Mouse (Mus musculus) cerebellum, postnatal 36 days (tissue): Measurements from ENCODE around the gene Hic1.

ENCODE experiments used
- DNase-seq, 2 experiments: peaks; one replicate each; pipeline ENCODE4 v3.0.0; 2021 to 2022; ENCODE audit warnings: mixed read lengths in 2 of 2

Gene Hic1

DNA sequence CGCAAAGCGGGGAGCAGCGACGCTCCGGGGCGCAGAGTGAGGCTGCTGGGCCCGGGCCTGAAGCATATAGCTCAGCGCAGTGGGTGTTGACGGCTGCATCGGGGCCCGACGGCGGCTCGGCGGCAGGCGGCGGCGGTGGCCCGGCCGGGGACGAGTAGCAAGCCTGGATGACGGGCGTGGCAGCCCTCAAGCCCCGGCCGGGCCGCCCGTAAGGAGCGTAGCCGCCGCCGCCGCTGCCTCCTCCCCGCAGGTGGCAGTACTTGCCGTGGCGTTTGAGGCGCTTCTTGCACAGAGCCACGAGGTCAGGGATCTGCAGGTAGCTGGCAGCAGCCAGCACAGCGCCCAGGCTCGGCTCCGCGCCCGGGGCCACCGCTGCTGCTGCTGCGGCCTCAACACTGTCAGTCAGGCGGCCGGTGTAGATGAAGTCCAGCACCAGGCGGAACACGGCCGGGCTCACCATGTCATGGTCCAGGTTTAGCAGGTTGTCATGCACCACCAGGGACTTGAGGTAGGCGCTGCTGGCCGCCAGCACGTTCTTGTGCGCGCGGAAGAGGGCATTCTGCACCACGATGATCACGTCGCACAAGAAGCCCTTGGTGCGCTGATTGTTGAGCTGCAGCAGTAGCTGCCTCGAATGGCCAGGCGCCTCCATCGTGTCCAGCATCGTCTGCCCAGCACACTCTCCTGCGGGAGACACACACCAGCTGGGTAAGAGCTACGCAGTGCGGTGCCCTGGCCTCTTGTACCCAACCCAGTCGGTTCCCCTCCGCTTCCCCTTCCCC lies 2.3 kb downstream of the Hic1 start:
- DNase-seq: no peak

DNA sequence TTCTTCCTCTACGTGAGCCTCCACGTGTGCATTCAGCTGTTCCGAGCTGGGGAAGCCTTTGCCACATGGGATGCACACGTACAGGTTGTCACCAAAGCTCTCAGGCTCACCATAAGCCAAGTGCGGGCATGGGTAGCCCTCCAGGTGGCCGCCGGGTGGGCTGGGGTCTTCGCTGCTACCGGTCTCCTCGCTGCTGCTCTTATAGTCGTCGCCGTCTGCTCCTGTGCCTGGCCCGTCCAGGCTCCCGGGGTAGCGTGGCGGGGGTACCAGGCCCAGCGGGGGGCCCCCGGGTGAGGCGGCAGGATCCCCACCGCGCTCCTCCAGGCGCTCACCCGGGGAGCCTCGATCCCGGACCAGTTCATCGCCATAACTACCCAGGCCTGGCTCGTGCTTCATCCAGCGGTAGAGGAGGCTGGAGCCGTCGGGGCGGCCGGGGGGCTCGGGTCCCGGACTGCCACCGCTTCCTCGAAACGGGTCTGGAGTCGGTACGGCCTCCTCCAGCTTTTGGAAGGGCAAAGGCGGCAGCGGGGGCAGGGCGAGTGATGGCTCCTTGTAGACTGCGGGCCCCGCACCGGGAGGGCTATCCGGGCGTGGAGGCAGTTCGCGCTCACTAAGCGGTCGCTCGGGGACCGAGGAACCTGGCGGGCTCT lies 3.0 kb downstream of the Hic1 start:
- DNase-seq: no peak

DNA sequence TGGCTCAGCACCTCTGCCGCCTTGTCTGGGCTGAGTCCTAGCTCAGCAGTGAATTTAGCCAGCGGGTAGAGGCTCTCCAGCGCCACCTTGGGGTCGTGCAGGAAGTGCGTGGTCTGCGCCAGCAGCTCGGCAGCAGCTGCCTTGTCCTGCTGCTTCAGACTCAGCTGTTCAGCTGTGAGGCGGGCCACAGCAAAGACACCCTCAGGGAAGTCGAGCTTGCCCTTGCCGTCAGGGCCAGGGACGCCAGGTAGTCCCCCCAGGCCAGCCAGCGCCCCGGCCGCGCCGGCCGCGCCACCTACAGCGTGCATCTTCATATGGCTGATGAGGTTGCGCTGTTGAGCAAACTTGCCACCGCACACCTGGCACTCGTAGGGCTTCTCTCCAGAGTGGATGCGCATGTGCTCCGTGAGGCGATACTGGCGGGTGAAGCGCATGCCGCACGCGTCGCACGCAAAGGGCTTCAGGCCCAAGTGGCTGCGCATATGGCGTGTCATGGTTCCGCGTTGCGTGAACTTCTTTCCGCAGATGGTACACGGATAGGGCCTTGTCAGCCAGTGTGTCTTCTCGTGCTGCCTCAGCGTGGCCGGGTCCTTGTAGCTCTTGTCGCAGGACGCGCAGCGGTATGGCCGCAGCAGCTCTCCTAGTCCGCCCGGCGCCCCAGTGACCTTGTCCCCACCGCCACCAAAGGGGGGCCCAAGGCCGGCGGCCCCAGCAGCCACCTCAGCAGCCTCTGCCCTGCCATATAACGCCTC lies 3.7 kb downstream of the Hic1 start:
- DNase-seq: peak; percentile 56 to 65

DNA sequence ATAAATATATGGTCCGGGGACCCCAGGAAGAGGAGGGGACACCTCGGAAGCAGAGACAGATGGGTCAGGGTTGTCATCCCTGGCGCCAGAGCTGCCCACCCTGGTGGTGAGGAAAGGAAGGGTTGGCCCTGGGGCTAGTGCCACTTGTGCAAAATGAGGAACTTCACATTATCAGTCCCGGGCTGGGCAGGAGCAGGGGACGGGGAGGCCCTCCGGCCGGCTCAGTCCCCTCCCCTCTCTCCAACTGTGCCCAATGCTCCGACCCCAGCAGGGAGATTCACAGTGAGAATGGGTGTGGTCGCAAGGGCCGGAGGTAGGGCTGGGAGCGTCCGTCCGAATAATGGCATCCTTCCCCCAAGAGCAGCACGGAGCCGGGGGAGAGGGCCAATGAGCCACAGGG lies 4.6 kb downstream of the Hic1 start:
- no peak for DNase-seq

DNA sequence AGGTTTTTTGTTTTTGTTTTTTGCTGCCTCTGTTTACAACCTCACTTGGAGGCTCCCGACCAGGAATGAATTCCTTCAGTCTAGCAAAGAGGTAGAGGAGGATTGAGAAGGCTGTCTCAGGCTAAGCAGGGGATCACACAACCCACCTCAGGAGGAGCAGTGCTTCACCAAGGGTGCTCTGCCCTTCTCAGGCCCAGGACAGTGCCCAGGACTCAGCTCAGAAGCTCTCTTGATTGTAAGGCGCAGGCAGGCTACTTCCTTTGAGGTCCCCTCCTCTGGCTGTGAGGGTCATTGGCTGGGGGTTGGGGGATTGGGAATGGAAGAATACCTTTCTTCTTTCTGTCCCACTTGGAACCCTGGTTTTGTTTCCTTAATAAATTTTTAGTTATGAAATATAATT lies 5.3 kb downstream of the Hic1 start:
- no peak for DNase-seq

DNA sequence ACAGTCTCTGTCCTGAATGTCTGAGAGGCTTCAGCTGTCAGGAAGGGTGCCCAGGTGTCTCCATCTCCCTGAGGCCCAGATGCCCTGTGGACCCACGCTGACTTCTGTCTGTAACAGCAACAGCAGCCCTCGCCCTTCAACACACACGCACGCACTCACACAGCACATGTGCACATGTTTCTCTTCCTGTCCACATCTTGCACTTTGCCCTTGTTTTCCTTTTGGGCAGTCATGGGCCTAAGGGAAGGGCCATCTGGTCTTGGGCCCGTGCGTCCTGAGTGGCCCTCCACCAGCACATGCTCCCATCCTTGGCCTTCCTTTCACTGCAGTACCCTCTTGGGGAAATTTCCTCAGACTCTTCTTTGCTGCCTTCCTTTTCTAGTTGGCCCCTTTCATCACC lies 5.9 kb downstream of the Hic1 start:
- no peak for DNase-seq

DNA sequence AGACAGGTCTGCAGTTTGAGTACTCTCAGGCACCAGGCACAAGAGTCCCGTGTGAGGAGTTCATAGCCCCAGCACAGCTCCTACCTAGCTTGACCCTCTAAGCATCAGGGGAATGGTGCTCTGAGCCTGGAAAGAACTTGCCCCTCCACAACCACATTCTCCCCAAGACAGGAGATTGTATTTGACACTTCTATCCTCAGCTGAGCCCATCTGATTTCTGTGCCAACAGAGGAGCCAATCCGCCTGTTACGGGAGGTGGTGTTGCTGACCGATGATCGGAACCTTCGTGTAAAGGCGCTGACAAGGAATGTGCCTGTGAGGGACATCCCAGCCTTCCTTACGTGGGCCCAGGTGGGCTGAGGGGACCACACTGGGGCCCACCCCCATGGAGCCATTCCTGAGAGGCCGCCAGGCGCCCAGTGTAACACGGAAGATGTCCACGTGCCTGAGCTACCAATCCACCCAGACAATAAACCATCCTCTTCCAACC lies 6.7 kb downstream of the Hic1 start:
- no peak for DNase-seq

DNA sequence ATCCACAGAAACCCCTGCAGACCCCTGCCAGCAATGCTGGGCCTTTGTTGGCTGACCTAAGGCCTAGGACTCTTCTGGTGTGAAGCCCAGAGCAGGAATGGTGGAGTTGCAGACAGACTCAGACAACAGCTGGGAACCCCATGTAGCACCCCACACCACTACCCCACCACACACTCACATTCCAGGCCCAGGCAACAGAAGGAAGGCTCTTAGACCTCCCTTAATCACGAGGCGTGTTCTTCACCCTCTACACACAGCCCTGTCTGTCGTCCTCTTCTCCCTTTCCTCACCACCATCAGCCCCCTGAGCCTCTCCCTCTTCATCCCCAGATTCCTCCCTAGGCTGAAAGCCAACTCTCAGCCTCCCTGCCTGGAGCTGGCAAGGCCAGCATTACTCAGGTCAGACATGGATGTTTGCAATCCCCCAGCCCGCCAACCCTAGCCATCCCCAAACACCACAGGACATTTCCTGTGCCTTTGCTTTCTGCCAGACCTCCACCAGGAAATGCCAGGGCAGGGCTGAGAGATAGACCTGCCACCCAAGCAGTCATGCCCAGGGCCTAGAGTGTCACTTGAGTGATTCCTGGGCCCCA lies 7.8 kb downstream of the Hic1 start:
- DNase-seq: no peak

DNA sequence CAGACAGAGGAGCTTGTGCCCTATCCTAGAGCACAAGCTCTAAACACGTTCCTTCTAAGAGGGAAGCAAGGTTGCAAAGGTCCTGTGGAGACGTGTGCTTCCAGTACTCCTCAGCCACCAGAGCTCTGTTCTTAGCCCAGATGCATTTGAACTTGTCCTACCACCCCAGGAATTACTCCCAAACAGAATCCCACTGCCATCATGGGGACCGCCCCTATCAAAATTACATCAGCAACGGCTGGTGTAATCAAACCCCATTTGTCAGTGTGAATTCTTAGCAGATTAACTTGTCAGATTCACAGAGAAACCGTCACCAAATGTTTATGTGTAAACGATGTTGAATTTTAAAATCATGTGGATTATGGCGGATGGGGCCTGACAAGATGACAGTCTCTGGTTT lies 8.4 kb downstream of the Hic1 start:
- no peak for DNase-seq

DNA sequence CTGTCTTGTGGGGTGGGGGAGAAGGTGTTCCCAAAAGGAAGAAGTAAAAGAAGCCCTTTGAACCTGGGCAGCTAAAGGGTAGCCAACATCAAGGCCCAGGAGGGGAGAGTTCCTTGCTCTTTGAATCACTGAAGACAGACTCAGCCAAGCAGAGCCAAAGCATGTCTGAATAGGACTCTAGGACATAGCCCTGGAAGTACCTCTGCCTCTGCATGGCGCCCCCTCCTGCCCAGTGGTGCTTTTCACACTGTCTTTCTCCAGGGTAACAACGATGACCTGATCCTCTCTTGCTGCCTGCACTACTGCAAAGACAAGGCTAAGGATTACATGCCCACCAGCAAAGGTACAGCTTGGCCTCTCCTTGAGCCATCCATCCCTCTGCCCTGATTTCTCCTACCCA lies 9.8 kb downstream of the Hic1 start:
- DNase-seq: no peak

DNA sequence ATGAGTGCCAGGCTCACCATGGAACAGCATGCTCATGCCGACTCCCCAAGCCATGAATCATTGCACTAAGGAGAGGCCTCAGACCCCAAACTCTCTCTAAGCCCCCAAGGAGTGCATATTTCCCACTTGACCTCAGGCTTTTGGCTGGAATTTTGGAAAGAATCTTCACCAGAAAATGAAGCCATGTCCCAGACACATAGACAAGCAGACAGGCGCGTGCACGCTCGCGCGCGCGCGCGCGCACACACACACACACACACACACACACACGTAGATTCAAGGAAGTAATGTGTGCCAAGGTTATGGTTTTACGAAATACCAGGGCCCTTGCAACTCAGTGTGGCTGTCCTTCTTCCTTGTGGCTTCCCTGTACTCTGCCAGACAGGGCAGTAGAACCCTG lies 10.9 kb downstream of the Hic1 start:
- DNase-seq: no peak

DNA sequence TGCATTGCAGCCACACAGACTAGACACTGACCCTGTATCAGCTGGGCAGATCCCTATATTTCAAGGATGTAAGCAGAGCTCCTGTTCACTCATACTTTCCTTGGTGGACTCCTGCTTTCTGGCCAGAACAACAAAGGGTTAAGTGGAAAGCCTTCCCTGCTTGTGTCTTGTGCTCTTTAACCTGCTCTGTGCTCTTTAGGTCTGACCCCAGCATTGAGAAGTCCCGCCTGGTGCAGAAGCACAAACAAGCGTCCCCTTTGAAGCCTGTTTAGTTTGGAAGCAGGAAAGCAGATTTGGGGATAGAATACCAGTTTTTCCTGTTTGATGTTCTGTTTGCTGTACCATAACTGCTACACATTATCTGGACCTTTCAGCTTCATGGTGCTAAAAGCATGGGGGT lies 11.4 kb downstream of the Hic1 start:
- DNase-seq: no peak

DNA sequence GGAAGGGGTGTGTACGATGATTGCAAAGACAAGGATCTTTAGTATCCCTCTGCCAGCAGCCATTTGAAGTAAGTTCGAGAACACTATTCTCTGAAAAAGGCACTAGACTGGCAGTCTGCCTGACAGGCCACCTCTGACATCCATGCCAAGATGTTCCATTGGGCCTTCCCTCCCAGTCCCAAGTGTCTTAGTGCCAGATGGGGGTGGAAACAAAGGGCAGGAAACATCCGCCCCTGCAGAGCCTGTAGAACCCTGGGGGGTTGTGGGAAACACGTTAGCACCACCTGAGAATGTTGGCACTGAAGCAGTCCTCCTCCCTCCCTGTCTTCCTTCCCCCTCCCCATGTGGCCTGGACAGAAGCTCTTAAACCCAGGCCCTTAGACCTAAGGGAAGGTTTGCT lies 12.3 kb downstream of the Hic1 start:
- no peak for DNase-seq

DNA sequence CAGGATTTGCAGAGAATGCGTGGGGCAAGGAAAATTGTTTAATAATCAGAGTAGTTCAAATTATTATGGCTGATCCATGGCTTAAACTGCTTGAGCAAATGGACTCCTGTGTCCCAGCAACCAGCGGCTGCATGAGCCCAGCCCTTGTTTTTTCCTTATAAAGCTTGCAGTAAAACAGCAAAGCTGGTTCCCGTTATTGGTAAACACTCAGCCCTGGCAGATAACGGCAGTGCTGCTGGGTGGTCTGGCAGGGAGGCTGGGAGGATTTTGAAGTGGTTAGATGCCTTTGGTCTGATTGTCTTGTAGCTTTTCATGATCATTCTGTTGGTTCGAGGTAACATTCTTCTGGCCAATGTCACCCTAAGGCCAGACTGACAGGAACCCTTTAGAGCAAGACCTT lies 12.9 kb downstream of the Hic1 start:
- DNase-seq: no peak

DNA sequence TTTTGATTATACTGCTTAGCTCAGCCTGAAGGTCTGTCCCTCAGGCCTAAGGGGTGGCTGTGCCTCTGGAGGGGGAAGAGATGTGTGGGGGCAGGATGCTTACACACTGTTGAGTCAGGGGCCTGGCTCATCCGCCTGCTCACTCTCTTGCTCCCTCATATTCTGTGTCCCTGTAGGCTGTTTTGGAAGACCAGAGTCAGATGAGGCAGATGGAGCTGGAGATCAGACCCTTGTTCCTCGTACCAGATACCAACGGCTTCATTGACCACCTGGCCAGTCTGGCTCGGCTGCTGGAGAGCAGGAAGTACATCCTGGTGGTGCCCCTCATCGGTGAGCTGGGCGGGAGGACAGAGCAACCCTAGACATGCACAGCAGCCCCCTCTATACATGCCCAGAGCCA lies 13.3 kb downstream of the Hic1 start:
- no peak for DNase-seq

DNA sequence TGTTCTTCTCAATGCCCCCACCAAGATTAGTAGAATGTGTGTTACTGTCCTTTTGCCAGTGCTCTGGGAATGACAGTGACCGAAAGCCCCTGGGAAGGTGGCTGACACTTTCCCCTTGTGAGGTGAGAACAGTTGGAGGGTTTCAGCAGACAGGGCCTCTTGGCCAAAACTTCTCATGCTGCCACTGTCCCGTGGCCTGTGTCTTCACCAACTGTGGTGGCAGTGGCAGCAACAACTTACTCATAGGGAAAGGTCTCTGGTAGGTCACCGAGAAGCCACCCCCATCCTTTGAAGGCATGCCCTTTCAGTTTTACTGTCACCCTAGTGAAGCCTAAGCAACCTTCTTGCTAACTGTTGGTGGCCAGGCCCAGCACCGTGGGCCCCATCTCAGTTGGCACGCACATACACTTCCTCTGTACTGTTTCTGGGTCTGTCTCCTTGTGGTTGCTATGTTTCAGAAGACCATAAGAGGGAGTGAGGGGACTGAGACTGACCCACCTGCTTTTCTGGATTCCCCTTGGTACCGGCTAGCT lies 15.2 kb downstream of the Hic1 start:
- no peak for DNase-seq

DNA sequence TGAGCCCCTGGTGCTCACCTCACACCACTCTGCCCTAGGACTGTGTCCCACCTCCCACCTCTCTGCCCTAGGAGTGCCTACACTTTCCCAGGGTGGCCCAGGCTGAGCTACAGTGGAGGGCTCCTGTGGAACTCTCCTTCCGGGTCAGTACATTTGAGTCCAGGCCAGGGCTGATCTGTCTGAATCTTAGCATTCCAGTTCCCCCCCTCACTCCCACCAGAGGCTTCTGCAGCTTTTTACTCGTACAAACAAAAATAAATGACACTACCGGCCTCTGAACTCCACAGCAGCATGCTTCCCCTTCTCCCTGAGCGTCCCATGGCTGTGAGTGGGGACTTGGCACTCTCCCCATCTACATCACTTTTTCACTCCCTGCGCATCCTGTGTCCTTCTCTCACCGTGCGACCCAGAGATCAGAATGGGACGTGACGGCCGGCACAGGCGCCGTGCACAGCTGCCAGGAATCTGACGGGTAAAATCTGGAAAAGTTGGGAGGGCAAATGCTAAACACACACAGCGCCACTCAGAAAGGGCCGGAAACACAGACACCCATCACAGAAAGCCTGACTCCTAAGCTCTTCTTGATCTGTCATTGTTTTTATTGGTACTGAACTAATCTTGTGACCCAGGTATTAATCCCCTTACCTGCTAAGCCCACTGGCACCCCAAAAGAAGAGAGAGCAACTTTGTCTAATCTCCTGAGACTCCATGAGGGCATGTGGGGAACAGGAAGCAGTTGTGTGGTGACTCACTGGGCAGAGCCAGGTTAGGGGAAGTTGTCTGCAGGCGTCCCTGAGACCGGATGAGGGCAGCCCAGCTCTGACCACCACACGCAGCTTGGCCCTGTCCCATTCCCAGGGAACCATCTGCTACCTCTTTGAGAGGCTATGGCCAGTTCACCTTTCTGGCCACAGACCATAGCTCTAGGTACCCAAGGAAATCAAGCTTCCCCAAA lies 16.4 kb downstream of the Hic1 start:
- DNase-seq: peak; percentile 73 to 79

DNA sequence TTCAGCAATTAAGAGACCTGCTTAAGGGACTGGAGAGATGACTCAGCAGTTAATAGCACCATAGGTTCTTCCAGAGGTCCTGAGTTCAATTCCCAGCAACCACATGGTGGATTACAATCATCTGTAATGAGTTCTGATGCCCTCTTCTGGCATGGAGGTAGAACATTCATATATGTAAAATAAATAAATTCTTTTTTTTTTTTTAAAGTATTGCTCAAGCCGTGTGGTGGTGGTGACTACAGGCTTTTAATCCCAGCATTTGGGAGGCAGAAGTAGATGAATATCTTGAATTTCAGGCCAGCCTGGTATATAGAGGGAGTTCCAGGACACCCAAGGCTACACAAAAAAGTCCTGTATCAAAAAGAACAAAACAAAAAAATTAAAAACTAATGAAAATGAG lies 19.0 kb downstream of the Hic1 start:
- DNase-seq: no peak

DNA sequence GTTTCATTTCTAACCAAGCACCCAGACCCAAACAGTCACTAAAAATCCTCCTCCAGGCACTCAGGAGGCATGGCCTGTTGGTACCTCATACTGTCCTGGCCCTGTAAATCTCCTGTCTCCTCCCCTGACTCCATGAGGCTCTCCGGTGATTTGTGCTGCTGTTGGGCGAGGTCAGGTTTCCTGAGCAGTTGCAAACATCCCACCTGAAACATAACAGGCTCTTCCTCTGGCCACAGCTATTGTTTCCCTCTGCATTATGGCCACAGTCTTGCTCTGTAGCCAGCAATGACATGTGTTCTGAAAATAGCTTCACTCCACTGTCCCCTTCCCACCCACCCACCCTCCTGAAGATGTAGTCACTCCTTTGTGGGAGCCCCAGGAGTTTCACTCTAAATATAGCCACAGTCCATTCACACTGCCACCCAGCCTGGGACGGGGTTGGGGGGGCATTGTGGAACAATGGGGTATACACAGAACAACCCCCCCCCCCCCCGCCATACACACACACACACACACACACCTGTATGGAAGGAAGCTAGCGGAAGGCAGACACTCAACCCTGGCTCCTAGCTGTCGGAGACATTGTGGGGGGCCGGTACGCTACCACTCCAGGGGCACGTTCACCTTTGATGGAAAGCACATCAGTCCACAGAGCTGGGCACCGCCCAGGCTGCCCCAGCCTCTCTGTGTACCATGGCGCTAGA lies 20.8 kb downstream of the Hic1 start:
- DNase-seq: no peak

DNA sequence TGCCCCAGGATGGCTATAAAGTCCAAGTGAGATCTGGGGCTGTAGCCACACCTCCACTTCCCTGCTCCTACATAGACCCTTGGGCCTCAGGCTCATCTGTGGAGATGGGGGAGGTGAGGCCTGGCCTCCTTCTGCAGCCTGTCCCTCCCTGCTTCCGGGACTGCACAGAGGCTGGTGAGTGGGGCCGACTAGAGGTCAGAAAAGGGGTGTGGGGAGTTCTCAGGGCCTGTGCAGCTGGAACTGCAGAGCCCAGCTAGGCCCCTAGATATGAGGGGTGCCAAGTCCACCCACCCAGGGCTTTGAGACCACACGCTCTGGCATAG lies 21.5 kb downstream of the Hic1 start:
- no peak for DNase-seq

DNA sequence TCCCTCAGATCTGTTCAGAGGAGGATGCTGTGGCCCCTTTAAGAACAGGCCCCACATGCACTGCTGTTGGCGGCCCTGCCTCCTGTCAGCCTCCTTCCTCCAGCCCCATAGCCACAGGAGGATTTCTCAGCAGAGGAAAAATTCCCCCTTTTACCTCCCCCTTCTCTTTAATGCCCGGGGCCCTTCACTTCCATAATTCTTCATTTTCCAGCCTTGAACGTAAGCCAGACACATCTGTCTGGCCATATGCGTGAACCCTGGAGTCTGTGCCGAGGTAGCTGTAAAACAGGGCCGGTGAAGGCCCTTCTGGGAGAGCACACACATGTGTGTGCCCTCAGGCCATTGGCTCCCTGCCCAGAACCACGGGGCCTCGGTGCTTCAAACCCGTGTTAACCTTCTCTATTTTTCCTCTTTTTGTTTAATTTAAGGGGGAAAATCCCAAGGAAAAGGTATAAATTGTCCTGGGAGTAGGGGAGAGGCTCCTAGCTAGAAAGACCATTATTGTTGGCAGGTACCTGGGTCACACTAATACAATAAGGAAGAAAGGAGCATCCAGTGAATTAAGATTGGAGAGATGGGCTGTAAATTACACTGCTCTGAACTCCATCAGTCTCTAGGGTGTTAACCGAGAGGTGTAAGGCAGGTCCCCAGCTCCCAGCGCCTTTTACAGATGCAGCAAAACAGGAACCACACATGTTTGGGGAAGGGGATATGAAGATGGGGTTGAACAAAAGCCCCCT lies 22.0 kb downstream of the Hic1 start:
- DNase-seq: no peak
